Mouse (Mus musculus): ENCODE data around the gene Surf4. TPM values are rescaled to one million over a fixed set of nuclear protein-coding genes. Genes with fewer than 3 reads are reported as not detected.

The Surf4 gene
- total and polyA plus RNA-seq, 3 experiments = 109 to 161 (median 140) TPM

GRCm38 (mm10) chr2:26909387-26909784 is 24.3 kb downstream of the Surf4 start:
- no peaks in the 10 kb centered on the region for H3K27me3 ChIP-seq (replicated peaks)
- dilution Hi-C loops (cut with MboI; ENCODE audit: extremely low pct_ligation_motif_present, extremely low pct_unique_long_range_greater_than_20kb, low sequenced_read_pairs) = no loop called here
- peak overlapping the region; percentile 59 for H3K9ac ChIP-seq (ENCODE audit: insufficient read depth, low read depth)
- peaks cover 62 to 77% of the 10 kb centered on the region in 2 experiments for H3K36me3 ChIP-seq (replicated peaks in 1 of 2; ENCODE audit: control insufficient read depth in 1 of 2, insufficient read depth in 1 of 2, low read length in 1 of 2)
- peak overlapping the region; percentile 69 to 94 (median 71) for H3K4me3 ChIP-seq (replicated peaks in 1 of 3; ENCODE audit: low read depth in 2 of 3, low read length in 2 of 3, poor library complexity in 1 of 3)
- no peak overlapping the region for H3K27ac ChIP-seq (ENCODE audit: insufficient read depth, low read depth)
- H3K4me2 ChIP-seq (ENCODE audit: insufficient read depth, low read depth, poor library complexity, severe bottlenecking) = peak overlapping the region; percentile 90
- H3K4me1 ChIP-seq (ENCODE audit: control insufficient read depth in 1 of 2, insufficient read depth in 2 of 2) = peaks cover 18 to 47% of the 10 kb centered on the region in 2 experiments
- no peak for TF ChIP-seq USF2 (conservative IDR thresholded peaks at IDR 0.05; ENCODE audit: low read depth, low read length)
- peak; percentile 85 for TF ChIP-seq MYC (IDR thresholded peaks at IDR 0.05; ENCODE audit: low read depth, low read length)
- no peak for TF ChIP-seq ETS1 (conservative IDR thresholded peaks at IDR 0.05; ENCODE audit: low read depth, low read length)
- TF ChIP-seq SMC3 (IDR thresholded peaks at IDR 0.05; ENCODE audit: low read depth, low read length) = peak; percentile 28
- no peak for TF ChIP-seq UBTF (IDR thresholded peaks at IDR 0.05; ENCODE audit: low read depth, low read length)
- TF ChIP-seq CTCF (conservative IDR thresholded peaks at IDR 0.05 in 1 of 2, IDR thresholded peaks at IDR 0.05 in 1 of 2; ENCODE audit: low read depth in 2 of 2, low read length in 2 of 2) = peak; percentile 36 to 71; a peak in 2 of 4 replicates
- H3K9me3 ChIP-seq (replicated peaks; ENCODE audit: low read length) = no peaks in the 10 kb centered on the region
- DNase-seq (ENCODE audit: extremely low read depth) = no peak
- H3K79me2 ChIP-seq (replicated peaks; ENCODE audit: control insufficient read depth, extremely low read depth, insufficient read depth, poor library complexity, severe bottlenecking) = peaks cover 61% of the 10 kb centered on the region
- in situ Hi-C loops (cut with MboI; ENCODE audit: low pct_ligation_motif_present, low pct_unique_long_range_greater_than_20kb, low sequenced_read_pairs) = no loop called here

GRCm38 (mm10) chr2:26908710-26909386 is 24.9 kb downstream of the Surf4 start:
- H3K79me2 ChIP-seq (replicated peaks; ENCODE audit: control insufficient read depth, extremely low read depth, insufficient read depth, poor library complexity, severe bottlenecking) = peaks cover 56% of the 10 kb centered on the region
- peak overlapping the region; percentile 48 to 69 (median 56) for H3K4me3 ChIP-seq (replicated peaks in 1 of 3; ENCODE audit: low read depth in 2 of 3, low read length in 2 of 3, poor library complexity in 1 of 3)
- peaks cover 19 to 47% of the 10 kb centered on the region in 2 experiments for H3K4me1 ChIP-seq (ENCODE audit: control insufficient read depth in 1 of 2, insufficient read depth in 2 of 2)
- DNase-seq (ENCODE audit: extremely low read depth) = no peak
- H3K9me3 ChIP-seq (replicated peaks; ENCODE audit: low read length) = no peaks in the 10 kb centered on the region
- peaks cover 56 to 77% of the 10 kb centered on the region in 2 experiments for H3K36me3 ChIP-seq (replicated peaks in 1 of 2; ENCODE audit: control insufficient read depth in 1 of 2, insufficient read depth in 1 of 2, low read length in 1 of 2)
- no peak for TF ChIP-seq POLR2AphosphoS2 (IDR thresholded peaks at IDR 0.05; ENCODE audit: low read depth, low read length)
- TF ChIP-seq ZNF384 (IDR thresholded peaks at IDR 0.05; ENCODE audit: low read depth, low read length) = no peak
- TF ChIP-seq RCOR1 (conservative IDR thresholded peaks at IDR 0.05; ENCODE audit: low read depth, low read length) = no peak
- TF ChIP-seq ETS1 (conservative IDR thresholded peaks at IDR 0.05; ENCODE audit: low read depth, low read length) = no peak
- no peak for TF ChIP-seq BHLHE40 (IDR thresholded peaks at IDR 0.05; ENCODE audit: low read depth, low read length)
- no peak for TF ChIP-seq MXI1 (IDR thresholded peaks at IDR 0.05; ENCODE audit: low read depth, low read length)
- no peak for TF ChIP-seq POLR2A (IDR thresholded peaks at IDR 0.05; ENCODE audit: low read depth, low read length)
- no peak for TF ChIP-seq E2F4 (IDR thresholded peaks at IDR 0.05; ENCODE audit: insufficient replicate concordance, low read depth, low read length)
- TF ChIP-seq NELFE (IDR thresholded peaks at IDR 0.05; ENCODE audit: low read depth, low read length) = no peak
- TF ChIP-seq JUND (conservative IDR thresholded peaks at IDR 0.05; ENCODE audit: low read depth, low read length) = no peak
- TF ChIP-seq IRF4 (IDR thresholded peaks at IDR 0.05; ENCODE audit: low read depth, low read length) = no peak
- TF ChIP-seq MAX (IDR thresholded peaks at IDR 0.05; ENCODE audit: low read length) = no peak
- no peak for TF ChIP-seq ZKSCAN1 (IDR thresholded peaks at IDR 0.05; ENCODE audit: borderline replicate concordance, low read depth, low read length)
- peak overlapping the region; percentile 59 for H3K9ac ChIP-seq (ENCODE audit: insufficient read depth, low read depth)
- H3K27me3 ChIP-seq (replicated peaks) = no peaks in the 10 kb centered on the region
- no peak overlapping the region for H3K27ac ChIP-seq (ENCODE audit: insufficient read depth, low read depth)
- in situ Hi-C loops (cut with MboI; ENCODE audit: low pct_ligation_motif_present, low pct_unique_long_range_greater_than_20kb, low sequenced_read_pairs) (no loop called here), dilution Hi-C loops (cut with MboI; ENCODE audit: extremely low pct_ligation_motif_present, extremely low pct_unique_long_range_greater_than_20kb, low sequenced_read_pairs) (no loop called here)
- H3K4me2 ChIP-seq (ENCODE audit: insufficient read depth, low read depth, poor library complexity, severe bottlenecking) = peak overlapping the region; percentile 90

All from CH12.LX (cell line).